Mouse (Mus musculus) embryonic facial prominence, embryonic 12.5 days (tissue): ENCODE data around the gene Numb. TPM values are rescaled to one million over a fixed set of nuclear protein-coding genes. Genes with fewer than 3 reads are reported as not detected.
"Not testable (repeated sequence)": the region's sequence is repeated elsewhere in the genome, so short reads cannot be mapped to it uniquely, and the experiment has no call there.

Experiments
- ATAC-seq: fragments of 200-750 bp; cut with Nextera tagmentation; 2 replicates; pipeline ENCODE4 v1.8.0; 2017; ENCODE audit not compliant: insufficient number of reproducible peaks, insufficient read depth, low FRiP score, low TSS enrichment
- H3K27ac ChIP-seq: fragments of 300-500 bp; sonication (generic); 2 replicates; pipeline ENCODE4 v1.5.1; 2016; ENCODE audit warnings: mild to moderate bottlenecking
- H3K27me3 ChIP-seq: fragments of 300-500 bp; sonication (generic); 2 replicates; pipeline ENCODE4 v1.6.1; 2016; ENCODE audit warnings: mild to moderate bottlenecking, moderate library complexity
- H3K36me3 ChIP-seq: fragments of 300-500 bp; sonication (generic); 2 replicates; pipeline ENCODE4 v1.6.1; 2016; ENCODE audit warnings: mild to moderate bottlenecking
- H3K4me1 ChIP-seq: fragments of 300-500 bp; sonication (generic); 2 replicates; pipeline ENCODE4 v1.6.1; 2016
- H3K4me2 ChIP-seq: fragments of 300-500 bp; sonication (generic); replicated peaks from 2 replicates; pipeline ENCODE4 v1.6.1; 2016; ENCODE audit warnings: mild to moderate bottlenecking, moderate library complexity
- H3K4me3 ChIP-seq: fragments of 300-500 bp; sonication (generic); 2 replicates; pipeline ENCODE4 v1.5.1; 2016; ENCODE audit warnings: mild to moderate bottlenecking
- H3K9ac ChIP-seq: fragments of 300-500 bp; sonication (generic); 2 replicates; pipeline ENCODE4 v1.6.1; 2016; ENCODE audit warnings: mild to moderate bottlenecking, moderate library complexity
- H3K9me3 ChIP-seq: fragments of 300-500 bp; sonication (generic); 2 replicates; pipeline ENCODE4 v1.6.1; 2016; ENCODE audit warnings: mild to moderate bottlenecking, moderate library complexity
- WGBS: fragments of 180-500 bp; shearing (Covaris S2); methylation state at CpG from one replicate; pipeline ENCODE4 v1.1.7; 2016; 5-methylcytosine and 5-hydroxymethylcytosine counted together
- polyA plus RNA-seq: library from polyadenylated mRNA; unstranded; fragments of >200 nt; fragmentation: Nextera tagmentation; extraction: Ambion mirVana; gene quantifications from 2 replicates; pipeline ENCODE4 v1.2.1, GENCODE M21; 2016

Numb gene
- polyA plus RNA-seq, 1 experiment from 2014 or later: 40.2 TPM

DNA sequence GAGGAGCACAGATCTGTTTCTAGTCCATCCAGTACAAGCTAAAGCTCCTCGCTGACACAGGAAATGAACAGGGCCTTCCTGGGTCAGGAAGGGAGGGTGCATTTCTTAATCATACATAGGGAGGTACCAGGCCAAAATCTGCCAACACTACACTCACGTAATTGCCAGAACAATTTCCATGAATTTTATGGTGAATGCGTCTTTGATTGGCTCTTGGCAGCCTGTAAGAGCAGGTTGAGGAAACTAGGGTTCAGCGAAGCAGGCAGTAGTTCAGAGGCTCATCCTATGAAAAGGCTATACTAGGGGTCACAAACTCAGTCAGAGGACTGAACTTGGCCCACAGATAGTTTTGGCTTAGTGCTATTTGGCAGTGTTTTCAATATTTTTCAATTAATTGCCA is 18.3 kb upstream of the Numb start:
- H3K27me3 ChIP-seq: no peaks in the 10 kb centered on the region
- no peak overlapping the region for H3K4me3 ChIP-seq
- no peak overlapping the region for H3K9ac ChIP-seq
- no peak for ATAC-seq
- no peaks in the 10 kb centered on the region for H3K9me3 ChIP-seq
- WGBS: 50% methylated on average over 4 of the region's 4 CpGs
- H3K4me2 ChIP-seq: no peak overlapping the region
- H3K27ac ChIP-seq: no peak overlapping the region
- no peaks in the 10 kb centered on the region for H3K4me1 ChIP-seq
- no peaks in the 10 kb centered on the region for H3K36me3 ChIP-seq

DNA sequence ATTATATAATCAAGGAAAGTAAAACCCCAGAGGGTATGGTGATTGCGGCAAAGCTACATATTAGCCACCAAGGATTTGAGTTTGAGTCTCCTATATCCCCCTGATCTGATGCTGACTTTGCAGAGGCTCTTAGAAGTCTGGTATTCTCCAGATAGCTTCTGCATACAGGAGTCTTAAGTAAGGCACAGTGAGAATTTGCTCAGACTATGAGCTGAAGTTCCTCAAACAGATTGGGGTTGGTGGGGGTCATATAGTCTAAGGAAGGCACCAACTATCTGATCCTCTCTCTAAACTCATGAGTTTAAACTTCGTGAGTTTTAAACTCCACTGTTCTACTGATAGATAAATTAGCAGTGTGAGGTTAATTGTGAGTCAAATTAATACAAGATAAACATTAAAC is 17.6 kb upstream of the Numb start:
- WGBS: 70% methylated on average over 2 of the region's 2 CpGs
- ATAC-seq: no peak
- no peaks in the 10 kb centered on the region for H3K9me3 ChIP-seq

DNA sequence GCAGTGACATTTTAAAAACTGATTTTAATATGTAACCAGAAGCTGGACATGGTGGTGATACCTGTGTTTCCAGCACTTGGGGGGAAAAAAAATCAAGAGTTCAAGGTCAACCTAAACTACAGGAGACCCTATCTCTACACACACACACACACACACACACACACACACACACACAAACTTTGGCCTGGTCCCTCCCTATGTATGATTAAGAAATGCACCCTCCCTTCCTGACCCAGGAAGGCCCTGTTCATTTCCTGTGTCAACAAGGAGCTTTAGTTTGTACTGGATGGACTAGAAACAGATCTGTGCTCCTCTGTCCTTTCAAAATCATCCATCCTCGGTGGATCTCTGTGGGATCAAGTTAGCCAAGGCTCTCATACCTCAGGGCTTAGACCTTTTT is 16.9 kb upstream of the Numb start:
- not testable (repeated sequence) for H3K27me3 ChIP-seq, H3K9ac ChIP-seq, H3K4me2 ChIP-seq, ATAC-seq, H3K27ac ChIP-seq, H3K36me3 ChIP-seq, H3K4me3 ChIP-seq, H3K4me1 ChIP-seq, H3K9me3 ChIP-seq
- WGBS: 35% methylated on average over 1 of the region's 1 CpGs

More for the DNA sequence above, 17.6 kb upstream of the Numb start:
- H3K4me3 ChIP-seq: no peak overlapping the region
- no peak overlapping the region for H3K9ac ChIP-seq
- H3K4me2 ChIP-seq: no peak overlapping the region
- no peaks in the 10 kb centered on the region for H3K27me3 ChIP-seq
- H3K27ac ChIP-seq: no peak overlapping the region
- no peaks in the 10 kb centered on the region for H3K4me1 ChIP-seq
- no peaks in the 10 kb centered on the region for H3K36me3 ChIP-seq

DNA sequence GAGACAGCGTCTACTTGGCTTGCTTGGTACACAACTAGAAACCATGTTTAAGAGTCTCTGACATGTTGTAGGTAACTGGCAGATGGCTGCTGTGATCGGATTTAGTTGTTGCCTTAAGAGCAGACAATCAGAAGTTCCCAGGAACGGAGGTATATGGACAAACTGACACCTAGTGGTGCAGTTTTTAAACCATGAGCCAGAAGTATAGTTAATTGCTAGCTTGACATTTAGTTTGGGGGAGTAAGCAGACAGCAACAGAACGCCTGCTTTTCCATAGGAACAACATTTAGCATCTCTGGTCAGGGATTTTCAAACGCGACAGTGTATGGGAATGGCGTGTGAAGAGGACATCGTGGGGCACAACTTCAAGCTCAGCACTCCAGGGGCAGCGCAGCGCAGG is 15.9 kb upstream of the Numb start:
- Histone ChIP-seq H3K9ac (no peak overlapping the region), H3K27ac (no peak overlapping the region), H3K9me3 (no peaks in the 10 kb centered on the region), H3K27me3 (no peaks in the 10 kb centered on the region), H3K4me1 (no peaks in the 10 kb centered on the region), H3K4me2 (no peak overlapping the region), H3K4me3 (no peak overlapping the region), H3K36me3 (no peaks in the 10 kb centered on the region)
- no peak for ATAC-seq
- WGBS: 70% methylated on average over 10 of the region's 10 CpGs

DNA sequence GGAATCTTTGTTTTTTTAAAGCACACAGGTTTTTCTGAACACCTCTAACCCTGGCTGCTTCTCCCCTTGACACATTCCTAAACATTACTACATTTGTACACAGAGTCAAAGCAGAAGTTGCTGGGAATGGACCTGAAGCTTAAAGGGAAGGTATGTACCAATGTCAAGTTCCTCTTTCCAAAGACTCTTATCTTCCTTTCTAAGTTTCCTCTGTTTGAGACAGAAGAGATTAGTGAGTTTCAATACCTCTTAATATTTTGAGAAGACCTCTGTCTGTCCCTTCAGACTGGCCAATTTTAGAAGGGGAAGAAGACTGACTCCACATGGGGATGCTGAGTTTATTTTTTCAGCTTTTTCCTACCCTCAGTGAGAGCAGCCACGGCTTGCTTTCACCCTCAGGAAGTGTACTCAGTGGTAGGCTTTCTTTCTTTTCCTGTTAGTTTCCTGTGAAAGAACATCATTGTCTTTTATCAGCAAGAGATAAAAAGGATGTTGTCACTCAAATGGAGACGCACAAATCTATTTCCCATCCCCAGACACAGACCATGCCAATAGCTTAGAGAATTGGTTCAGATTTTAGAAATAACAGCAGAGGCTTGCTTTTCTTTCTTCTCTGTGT is 7.6 kb upstream of the Numb start:
- Histone ChIP-seq H3K9ac (no peak overlapping the region), H3K27me3 (no peaks in the 10 kb centered on the region), H3K36me3 (no peaks in the 10 kb centered on the region), H3K4me2 (no peak overlapping the region), H3K27ac (no peak overlapping the region), H3K4me1 (peaks cover 2% of the 10 kb centered on the region; the same call in 1 of the 2 replicates), H3K9me3 (no peaks in the 10 kb centered on the region), H3K4me3 (no peak overlapping the region)
- ATAC-seq: no peak
- WGBS: 17% methylated on average over 2 of the region's 2 CpGs

DNA sequence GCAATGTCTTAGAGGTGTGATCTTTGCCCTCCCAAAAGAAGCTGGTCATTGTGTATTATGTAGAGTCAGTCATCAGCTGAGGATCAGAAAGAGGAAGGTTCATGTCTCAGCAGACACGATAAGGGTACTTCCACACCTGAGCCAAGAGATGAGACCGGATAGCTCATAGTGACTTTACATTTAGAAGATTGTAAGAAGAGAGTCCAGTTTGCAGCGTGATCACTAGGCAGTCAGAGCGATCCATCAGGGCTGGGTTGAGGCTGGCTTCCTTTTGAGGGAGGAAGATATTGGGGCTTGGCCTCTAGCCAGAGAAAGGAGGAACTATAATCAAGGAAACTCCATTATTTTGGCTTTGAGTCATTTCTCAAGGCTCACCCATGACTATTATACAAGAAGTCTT is 6.0 kb upstream of the Numb start:
- ATAC-seq: no peak
- WGBS: 85% methylated on average over 4 of the region's 4 CpGs

DNA sequence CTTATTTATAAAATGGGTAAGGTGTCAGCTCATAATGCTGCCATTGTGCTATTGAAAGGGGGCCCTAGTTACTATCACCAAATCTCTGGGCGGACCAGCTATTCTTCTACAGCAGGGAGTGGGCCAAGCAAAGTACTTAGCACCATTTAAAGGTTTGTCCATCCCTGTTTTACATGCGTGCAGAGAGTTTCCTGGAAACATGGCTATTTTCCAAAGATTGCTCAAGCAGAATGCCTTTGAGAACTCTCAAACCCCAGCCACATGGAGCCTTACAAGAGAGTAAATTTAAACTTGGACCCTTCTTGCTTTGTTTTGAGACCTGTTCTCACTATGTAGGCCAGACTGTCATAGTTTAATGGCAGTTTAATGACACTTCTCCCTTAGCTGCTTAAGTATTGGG is 4.3 kb upstream of the Numb start:
- Histone ChIP-seq H3K27ac (no peak overlapping the region), H3K4me3 (no peak overlapping the region), H3K9me3 (no peaks in the 10 kb centered on the region), H3K27me3 (no peaks in the 10 kb centered on the region), H3K36me3 (no peaks in the 10 kb centered on the region), H3K4me2 (no peak overlapping the region), H3K9ac (no peak overlapping the region), H3K4me1 (peaks cover 9% of the 10 kb centered on the region; the same call in 1 of the 2 replicates)
- ATAC-seq: no peak
- 81% methylated on average over 2 of the region's 2 CpGs for WGBS

More for the DNA sequence above, 6.0 kb upstream of the Numb start:
- H3K27ac ChIP-seq: no peak overlapping the region
- H3K9me3 ChIP-seq: no peaks in the 10 kb centered on the region
- no peak overlapping the region for H3K9ac ChIP-seq
- no peak overlapping the region for H3K4me3 ChIP-seq
- no peaks in the 10 kb centered on the region for H3K36me3 ChIP-seq
- no peaks in the 10 kb centered on the region for H3K27me3 ChIP-seq
- H3K4me2 ChIP-seq: no peak overlapping the region
- H3K4me1 ChIP-seq: peaks cover 8% of the 10 kb centered on the region; the same call in 1 of the 2 replicates

DNA sequence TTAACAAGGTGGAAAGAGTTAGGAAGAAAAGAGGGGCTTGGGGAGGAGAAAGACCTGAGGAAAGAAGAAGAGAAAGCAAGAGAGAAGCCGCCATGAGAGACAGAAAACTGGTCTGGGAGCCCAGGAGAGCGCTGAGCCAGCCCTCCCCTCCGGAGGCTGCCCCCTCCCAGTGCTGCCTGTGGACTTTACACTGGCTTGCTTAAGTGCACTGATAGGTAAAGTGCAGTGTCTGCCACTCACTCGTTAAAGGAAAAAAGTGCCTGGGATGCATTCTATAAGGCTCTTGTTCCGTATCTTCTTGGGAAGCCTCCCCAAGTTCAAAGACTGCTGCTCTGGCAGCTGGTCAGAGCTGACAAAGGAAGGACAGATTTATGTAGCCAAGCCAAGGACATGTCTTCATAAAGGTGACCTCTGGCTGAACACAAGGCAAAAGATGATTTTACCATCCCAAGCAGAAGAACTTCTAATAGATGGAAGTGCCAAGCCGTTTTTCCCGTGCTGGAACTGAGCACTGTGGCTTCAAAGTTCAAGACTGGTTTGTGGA is 3.5 kb upstream of the Numb start:
- Histone ChIP-seq H3K4me2 (no peak overlapping the region), H3K9me3 (no peaks in the 10 kb centered on the region), H3K4me3 (no peak overlapping the region), H3K27ac (no peak overlapping the region), H3K27me3 (no peaks in the 10 kb centered on the region), H3K36me3 (no peaks in the 10 kb centered on the region), H3K4me1 (peaks cover 10% of the 10 kb centered on the region), H3K9ac (no peak overlapping the region)
- WGBS: 61% methylated on average over 7 of the region's 7 CpGs
- no peak for ATAC-seq

DNA sequence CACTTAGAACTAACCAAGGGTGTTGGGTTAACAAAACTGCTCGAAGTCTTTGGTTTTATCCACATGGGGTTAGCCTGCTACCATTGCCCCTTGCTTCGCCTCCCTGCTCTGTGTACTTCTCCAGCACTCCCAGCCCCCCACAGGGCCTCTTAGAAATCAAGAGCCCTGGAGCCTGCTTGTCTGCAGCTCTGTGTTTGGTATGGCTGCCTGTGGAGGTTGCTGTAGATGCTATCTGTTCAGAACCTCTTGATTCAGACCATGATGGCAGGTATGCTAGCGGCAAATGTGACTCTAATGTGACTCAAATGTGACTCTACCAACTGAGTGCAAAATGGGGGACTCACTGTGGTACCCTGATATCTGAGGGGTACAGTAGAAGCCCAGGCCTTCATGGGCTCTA is 2.6 kb upstream of the Numb start:
- ATAC-seq: no peak
- H3K36me3 ChIP-seq: no peaks in the 10 kb centered on the region
- no peak overlapping the region for H3K9ac ChIP-seq
- H3K9me3 ChIP-seq: no peaks in the 10 kb centered on the region
- H3K4me2 ChIP-seq: no peak overlapping the region
- H3K27me3 ChIP-seq: no peaks in the 10 kb centered on the region
- no peak overlapping the region for H3K4me3 ChIP-seq
- 60% methylated on average over 3 of the region's 3 CpGs for WGBS
- H3K4me1 ChIP-seq: peaks cover 15% of the 10 kb centered on the region
- H3K27ac ChIP-seq: no peak overlapping the region

DNA sequence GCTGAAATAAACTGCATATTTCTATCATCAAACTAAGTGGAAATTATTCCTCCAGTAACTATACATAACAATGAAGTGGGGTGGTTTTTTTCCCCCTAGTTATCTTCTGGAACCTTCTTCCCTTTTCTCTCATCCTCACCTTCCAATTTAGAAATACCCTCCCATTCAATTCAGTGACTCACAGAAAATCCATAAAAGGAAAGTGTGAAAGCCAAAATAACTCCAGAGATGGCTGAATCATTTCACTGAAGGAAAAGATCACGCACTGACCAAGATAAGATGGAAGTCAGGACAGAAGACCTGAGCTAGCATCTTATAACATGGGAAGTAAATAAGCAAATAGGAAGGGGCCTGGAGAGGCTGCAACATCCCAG is 1.7 kb upstream of the Numb start:
- no peaks in the 10 kb centered on the region for H3K36me3 ChIP-seq
- H3K9me3 ChIP-seq: no peaks in the 10 kb centered on the region

DNA sequence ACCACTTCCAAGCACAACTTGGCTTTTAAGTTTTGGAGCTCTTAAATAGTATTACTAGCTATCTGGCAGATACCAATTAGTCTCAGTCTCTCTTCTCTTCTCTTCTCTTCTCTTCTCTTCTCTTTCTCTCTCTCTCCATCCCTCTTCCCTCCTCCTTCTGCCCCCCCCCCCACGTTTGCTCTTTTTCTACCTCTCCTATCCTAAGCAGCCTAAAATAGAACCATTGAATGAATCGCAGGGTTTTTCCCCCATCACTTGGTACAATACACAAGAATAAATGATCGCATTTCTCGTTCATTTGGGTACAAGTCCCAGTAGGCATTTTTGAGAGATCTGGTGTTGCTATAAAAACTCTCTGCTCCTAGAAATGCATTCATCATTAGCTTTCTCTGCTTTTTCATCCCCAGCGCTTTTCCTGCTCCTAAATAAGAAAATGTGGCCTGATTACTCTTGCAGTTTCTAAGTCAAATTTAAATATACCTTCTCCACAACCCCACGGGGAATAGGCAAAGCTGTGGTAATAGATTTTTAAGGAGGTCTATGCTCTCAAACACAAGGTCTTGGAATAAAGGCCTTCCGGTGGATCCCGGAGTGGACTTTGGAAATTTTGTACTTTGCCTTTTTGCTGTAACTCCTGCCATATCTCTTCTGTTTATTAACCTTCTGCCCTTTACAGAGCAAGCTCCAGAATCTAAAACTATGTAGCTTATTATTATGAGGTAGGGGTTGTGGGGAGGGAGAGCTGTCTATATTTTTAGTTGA is 1.2 kb upstream of the Numb start:
- Histone ChIP-seq H3K27ac (peak overlapping the region; percentile 81), H3K36me3 (no peaks in the 10 kb centered on the region), H3K27me3 (no peaks in the 10 kb centered on the region), H3K4me2 (peak overlapping the region; percentile 56), H3K4me3 (peak overlapping the region; percentile 94), H3K9ac (peak overlapping the region; percentile 52), H3K9me3 (no peaks in the 10 kb centered on the region), H3K4me1 (peaks cover 15% of the 10 kb centered on the region)
- ATAC-seq: no peak
- WGBS: 35% methylated on average over 8 of the region's 8 CpGs

More for the DNA sequence above, 1.7 kb upstream of the Numb start:
- H3K4me3 ChIP-seq: no peak overlapping the region
- peaks cover 15% of the 10 kb centered on the region for H3K4me1 ChIP-seq
- H3K9ac ChIP-seq: no peak overlapping the region
- no peak overlapping the region for H3K27ac ChIP-seq
- no peak for ATAC-seq
- H3K4me2 ChIP-seq: no peak overlapping the region
- H3K27me3 ChIP-seq: no peaks in the 10 kb centered on the region
- 91% methylated on average over 1 of the region's 1 CpGs for WGBS
